Mouse (Mus musculus) R1 (cell line): ENCODE data around the gene Gstp1.
A peak's percentile ranks its signal among the peaks of the same experiment; 100 is the strongest.
"Not testable (repeated sequence)": the region's sequence is repeated elsewhere in the genome, so short reads cannot be mapped to it uniquely, and the experiment has no call there.

Source experiments
- DNase-seq: peaks from one replicate; pipeline ENCODE4 v3.0.0-alpha.2; 2018; ENCODE audit warnings: low read depth, low spot score

Gene Gstp1

DNA sequence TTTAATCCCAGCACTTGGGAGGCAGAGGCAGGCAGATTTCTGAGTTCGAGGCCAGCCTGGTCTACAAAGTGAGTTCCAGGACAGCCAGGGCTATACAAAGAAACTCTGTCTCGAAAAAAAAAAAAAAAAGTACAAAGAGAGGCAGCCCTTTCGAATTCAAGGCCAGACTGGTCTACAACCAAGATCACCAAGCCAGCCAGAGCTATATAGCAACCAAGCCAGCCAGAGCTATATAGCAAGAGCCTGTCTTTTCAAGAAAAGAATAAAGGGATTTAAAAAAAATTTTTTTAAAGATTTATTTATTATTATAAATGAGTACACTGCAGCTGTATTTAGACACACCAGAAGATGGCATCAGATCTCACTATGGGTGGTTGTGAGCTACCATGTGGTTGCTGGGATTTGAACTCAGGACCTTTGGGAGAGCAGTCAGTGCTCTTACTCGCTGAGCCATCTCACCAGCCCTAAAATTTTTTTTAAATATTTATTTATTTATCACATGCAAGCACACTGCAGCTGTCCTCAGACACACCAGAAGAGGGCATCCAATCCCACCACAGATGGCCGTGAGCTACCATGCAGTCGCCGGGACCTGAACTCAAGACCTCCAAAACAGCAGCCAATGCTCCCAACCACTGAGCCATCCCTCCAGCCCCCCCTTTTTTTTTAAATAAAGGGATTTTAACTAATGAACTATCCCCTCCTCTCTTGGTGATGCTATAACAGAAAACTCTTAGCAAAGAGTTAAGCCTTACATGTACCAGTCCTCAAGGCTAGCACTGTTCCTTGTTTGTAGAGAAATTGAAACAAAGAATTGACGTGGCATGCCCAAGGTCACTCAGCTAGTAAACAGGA is 22.5 kb upstream of the Gstp1 start:
- not testable (repeated sequence) for DNase-seq

DNA sequence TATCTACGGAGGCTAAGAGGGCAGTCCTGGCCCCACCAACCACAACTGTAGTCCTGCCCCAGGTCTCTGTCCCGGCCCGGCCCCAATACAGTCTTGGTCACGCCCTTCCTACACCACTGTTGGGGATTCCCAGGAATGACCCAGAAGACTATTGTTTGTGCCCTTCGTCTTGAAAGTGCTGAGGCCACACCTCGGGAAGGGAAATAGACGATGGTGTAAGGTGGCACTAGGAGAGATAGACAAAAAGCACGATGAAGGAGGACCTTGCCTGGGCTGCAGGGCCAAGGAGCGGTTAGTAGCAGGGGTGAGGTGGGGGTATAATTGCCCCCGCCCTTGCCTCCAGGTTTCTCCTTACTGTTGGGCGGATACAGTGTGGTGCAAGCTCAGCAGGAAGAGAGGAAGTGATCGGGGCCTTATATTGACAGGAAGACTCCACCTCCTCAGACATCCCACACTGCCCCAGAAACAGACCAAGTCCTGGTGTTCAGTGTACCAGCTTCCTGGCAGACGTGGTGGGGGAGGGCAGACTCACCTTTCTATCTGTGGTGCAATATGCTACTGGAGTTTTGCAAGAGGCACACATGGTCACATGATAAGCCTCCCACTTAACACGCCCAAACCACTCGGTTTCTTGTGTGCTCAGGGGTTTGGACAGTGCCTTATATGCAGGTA is 21.4 kb upstream of the Gstp1 start, which contains the start of gene Gstp3:
Gene Gstp3 (minus strand): TSS at position 501 of the 672 bp plus-strand sequence.
- peak; percentile 88 for DNase-seq

DNA sequence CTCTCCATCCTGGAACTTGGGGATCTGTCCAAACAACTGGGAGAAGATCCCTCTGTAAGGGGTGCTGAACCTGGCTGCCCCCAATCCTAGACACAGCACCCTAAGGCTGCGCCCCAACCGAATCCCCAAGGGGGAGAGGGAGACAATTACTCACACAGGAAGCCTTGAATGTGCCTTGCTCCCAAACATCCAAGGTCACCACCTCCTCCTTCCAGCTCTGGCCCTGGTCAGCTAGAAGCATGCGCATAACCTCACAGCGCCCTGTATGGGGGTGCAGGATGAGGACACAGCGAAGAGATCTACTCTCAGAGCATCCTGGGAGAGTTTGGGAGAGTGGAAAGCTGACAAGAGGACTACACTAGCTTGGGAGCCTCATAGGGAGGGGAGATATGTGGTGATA is 20.8 kb upstream of the Gstp1 start:
- no peak for DNase-seq

GRCm38 (mm10) chr19:4057962-4058361 is 20.2 kb upstream of the Gstp1 start:
- no peak for DNase-seq

DNA sequence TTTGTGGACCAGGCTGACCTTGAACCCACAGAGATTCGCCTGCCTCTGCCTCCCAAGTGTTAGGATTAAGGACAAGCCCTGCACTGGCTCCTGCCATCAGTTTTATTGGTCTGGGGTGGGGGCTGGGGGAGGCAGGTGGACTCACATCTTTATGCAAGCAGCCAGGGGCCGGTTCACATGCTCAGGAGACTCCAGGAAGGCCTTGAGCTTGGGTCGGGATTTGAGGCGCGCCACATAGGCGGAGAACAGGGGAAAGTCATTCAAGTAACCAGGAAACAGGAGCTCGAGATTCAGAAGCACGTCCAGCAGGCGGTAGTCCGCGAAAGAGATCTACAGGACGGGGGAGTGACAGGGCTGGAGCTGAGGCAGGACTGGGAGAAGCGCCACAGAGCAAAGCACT is 19.6 kb upstream of the Gstp1 start:
- no peak for DNase-seq

GRCm38 (mm10) chr19:4056727-4057126 is 18.9 kb upstream of the Gstp1 start:
- DNase-seq: no peak

- peak; percentile 75 for DNase-seq
Measured at GRCm38 (mm10) chr19:4055947-4056693, 18.3 kb upstream of the Gstp1 start.

DNA sequence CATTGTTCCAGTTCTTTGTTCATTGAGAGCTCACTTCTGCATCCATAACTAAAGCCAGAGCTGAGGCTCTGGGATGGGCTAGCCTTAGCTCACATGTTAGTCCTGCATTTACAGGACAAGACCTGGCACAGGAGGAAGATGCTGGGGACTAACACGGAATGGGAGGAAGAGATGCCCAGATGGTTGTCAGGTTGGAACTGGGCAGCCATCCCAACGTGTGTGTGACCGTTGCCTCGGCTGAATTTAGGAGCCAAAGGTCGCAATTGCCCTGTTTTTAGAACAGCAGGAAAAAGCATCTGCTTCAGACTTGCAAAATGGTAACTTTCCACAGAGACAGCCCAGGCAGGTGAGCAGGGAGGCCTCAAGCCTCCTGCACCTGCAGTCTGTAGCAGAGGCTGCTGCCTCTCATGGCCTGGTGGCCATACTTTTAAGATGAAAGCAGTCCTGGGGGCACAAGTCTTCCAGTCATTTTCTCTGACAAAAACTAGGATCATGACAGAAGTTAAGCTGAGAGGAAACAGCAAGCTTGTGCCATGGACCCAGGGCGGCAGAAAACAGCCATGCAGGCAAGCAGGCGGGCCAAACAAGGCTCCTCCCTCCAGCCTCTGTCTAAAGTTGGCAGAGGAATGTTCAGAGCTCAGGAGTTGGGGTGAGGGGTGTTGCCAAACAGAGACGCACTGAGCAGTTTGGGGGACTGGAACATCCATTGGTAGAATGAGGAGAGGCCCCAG is 17.6 kb upstream of the Gstp1 start:
- no peak for DNase-seq

GRCm38 (mm10) chr19:4054613-4055012 is 16.8 kb upstream of the Gstp1 start:
- no peak for DNase-seq

DNA sequence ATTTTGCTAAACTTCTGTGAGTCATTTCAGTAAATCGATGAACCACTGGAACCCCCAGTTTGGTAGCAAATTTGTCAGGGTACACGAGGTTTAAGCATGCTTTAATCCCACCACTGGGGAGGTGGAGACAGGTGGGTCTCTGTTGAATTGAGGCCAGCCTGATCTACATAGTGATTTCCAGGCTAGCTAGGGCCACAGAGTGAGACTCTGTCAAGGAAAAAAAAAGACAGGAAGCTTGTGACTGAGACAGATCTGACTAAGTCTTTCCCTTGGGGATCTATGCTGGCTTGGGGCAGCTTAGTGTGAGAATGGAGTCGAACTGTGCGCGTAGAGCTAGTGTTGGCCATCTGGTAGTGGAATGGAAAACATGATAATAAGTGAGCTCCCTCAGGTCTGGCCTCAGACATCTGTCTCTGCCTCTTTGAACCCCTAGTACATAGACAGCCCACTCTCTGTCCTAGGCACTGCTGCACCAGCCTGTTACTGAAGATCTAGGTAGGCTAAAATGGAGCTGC is 14.8 kb upstream of the Gstp1 start:
- DNase-seq: no peak

GRCm38 (mm10) chr19:4051741-4052515 is 14.1 kb upstream of the Gstp1 start:
- DNase-seq: peak; percentile 77

DNA sequence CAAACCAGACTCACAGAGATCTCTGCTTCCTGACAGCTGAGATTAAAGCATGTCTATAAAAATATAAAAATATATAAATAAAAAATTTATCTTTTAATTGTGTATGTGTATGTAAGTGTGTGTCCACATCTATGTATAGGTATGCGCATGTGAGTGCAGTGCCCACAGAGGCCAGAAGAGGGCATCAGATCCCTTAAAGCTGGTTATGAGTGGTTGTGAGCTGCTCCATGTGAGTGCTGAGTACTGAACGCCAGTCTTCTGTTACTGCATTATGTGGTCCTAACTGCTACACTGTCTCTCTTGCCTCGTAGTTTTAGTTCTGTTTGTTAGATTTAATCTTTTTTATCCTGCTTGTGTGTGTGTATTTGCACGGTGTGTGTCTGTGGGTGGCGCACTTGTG is 13.2 kb upstream of the Gstp1 start:
- DNase-seq: peak; percentile 70

- DNase-seq: not testable (repeated sequence)
Measured at GRCm38 (mm10) chr19:4049069-4049468, 11.3 kb upstream of the Gstp1 start.

DNA sequence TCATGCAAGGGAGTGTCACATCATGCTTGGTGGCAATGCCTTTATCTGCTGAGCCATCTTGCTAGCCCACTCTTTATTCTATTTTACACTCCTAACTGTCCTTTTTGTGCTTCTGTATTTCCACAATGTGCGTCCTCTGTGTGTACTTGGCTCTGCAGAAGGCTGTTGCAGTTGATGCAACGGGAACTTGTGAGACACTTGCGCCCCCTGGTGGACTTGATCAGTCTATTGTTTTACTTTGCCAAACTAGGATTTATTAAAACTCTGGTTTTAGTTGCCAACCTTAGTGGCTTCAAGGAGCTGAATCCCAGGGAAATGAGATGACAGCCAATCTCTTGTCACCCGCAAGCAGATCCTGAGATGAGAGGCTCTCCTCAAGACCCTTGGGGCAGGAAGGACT is 10.1 kb upstream of the Gstp1 start:
- DNase-seq: peak; percentile 92

- DNase-seq: peak; percentile 97
Measured at GRCm38 (mm10) chr19:4046866-4047254, 9.1 kb upstream of the Gstp1 start.

GRCm38 (mm10) chr19:4045966-4046865 is 8.4 kb upstream of the Gstp1 start, which contains the start of gene Gstp2:
Gstp2 (minus strand) TSS chr19:4046023.
- peak; percentile 99 for DNase-seq

GRCm38 (mm10) chr19:4044109-4044508 is 6.3 kb upstream of the Gstp1 start:
- peak; percentile 30 for DNase-seq

DNA sequence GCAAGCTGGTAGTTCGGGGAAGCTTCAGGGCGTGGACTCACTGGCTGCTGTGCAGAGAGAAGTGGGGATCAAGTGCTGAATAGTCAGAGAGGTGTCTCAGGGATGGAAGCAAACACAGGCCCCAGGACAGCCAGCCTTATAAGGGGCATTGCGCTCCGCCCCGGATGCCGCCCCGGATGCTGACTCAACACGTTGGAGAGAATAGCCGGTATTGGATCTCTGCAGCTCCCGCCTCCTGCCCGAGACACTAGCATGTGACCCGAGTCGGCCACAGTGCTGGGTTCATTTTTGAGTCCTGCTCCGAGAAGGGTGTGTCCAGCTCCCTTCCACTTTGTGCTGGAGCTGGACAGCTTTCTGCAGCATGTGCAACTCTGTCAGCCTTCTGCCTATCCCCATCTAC is 4.3 kb upstream of the Gstp1 start:
- DNase-seq: peak; percentile 88

- DNase-seq: not testable (repeated sequence)
Measured at GRCm38 (mm10) chr19:4041500-4041899, 3.7 kb upstream of the Gstp1 start.
